Mouse (Mus musculus) embryonic facial prominence, embryonic 12.5 days (tissue): ENCODE measurements around the gene Dcaf10. TPM values are rescaled to one million over a fixed set of nuclear protein-coding genes. Genes with fewer than 3 reads are reported as not detected.
"Not testable (repeated sequence)": the region's sequence is repeated elsewhere in the genome, so short reads cannot be mapped to it uniquely, and the experiment has no call there.

Source experiments
- ATAC-seq: fragments of 200-750 bp; cut with Nextera tagmentation; 2 replicates; pipeline ENCODE4 v1.8.0; 2017; ENCODE audit not compliant: insufficient number of reproducible peaks, insufficient read depth, low FRiP score, low TSS enrichment
- H3K27ac ChIP-seq: fragments of 300-500 bp; sonication (generic); 2 replicates; pipeline ENCODE4 v1.5.1; 2016; ENCODE audit warnings: mild to moderate bottlenecking
- H3K27me3 ChIP-seq: fragments of 300-500 bp; sonication (generic); 2 replicates; pipeline ENCODE4 v1.6.1; 2016; ENCODE audit warnings: mild to moderate bottlenecking, moderate library complexity
- H3K36me3 ChIP-seq: fragments of 300-500 bp; sonication (generic); 2 replicates; pipeline ENCODE4 v1.6.1; 2016; ENCODE audit warnings: mild to moderate bottlenecking
- H3K4me1 ChIP-seq: fragments of 300-500 bp; sonication (generic); 2 replicates; pipeline ENCODE4 v1.6.1; 2016
- H3K4me2 ChIP-seq: fragments of 300-500 bp; sonication (generic); replicated peaks from 2 replicates; pipeline ENCODE4 v1.6.1; 2016; ENCODE audit warnings: mild to moderate bottlenecking, moderate library complexity
- H3K4me3 ChIP-seq: fragments of 300-500 bp; sonication (generic); 2 replicates; pipeline ENCODE4 v1.5.1; 2016; ENCODE audit warnings: mild to moderate bottlenecking
- H3K9ac ChIP-seq: fragments of 300-500 bp; sonication (generic); 2 replicates; pipeline ENCODE4 v1.6.1; 2016; ENCODE audit warnings: mild to moderate bottlenecking, moderate library complexity
- H3K9me3 ChIP-seq: fragments of 300-500 bp; sonication (generic); 2 replicates; pipeline ENCODE4 v1.6.1; 2016; ENCODE audit warnings: mild to moderate bottlenecking, moderate library complexity
- WGBS: fragments of 180-500 bp; shearing (Covaris S2); methylation state at CpG from one replicate; pipeline ENCODE4 v1.1.7; 2016; 5-methylcytosine and 5-hydroxymethylcytosine counted together
- polyA plus RNA-seq: library from polyadenylated mRNA; unstranded; fragments of >200 nt; fragmentation: Nextera tagmentation; extraction: Ambion mirVana; gene quantifications from 2 replicates; pipeline ENCODE4 v1.2.1, GENCODE M21; 2016

Gene Dcaf10
- polyA plus RNA-seq, 1 experiment from 2014 or later: 18.4 TPM

DNA sequence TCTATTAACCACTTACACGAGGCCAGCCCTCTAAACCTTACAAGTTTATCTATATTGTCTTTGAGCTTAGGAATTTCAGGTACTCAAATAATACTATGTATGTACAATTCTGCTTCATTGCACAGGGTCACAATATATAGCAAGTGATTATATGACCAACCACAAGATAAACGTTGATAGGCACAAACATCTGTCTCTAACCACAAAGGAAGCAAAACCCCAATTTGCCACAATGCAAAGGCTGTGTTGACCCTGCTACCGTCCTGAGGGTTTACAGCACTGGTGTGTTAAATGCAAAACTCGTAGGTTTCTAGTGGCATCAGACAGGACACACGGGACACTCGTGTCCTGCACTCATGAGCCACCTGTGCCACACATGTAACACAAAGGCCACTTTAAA is 54.3 kb downstream of the Dcaf10 start:
- H3K4me2 ChIP-seq, H3K27me3 ChIP-seq, H3K27ac ChIP-seq, H3K4me1 ChIP-seq, H3K9ac ChIP-seq, H3K9me3 ChIP-seq, ATAC-seq, H3K4me3 ChIP-seq: not testable (repeated sequence)
- peaks cover 37% of the 10 kb centered on the region for H3K36me3 ChIP-seq
- 89% methylated on average over 6 of the region's 6 CpGs for WGBS

GRCm38 (mm10) chr4:45398315-45398714 is 56.4 kb downstream of the Dcaf10 start:
- H3K9me3 ChIP-seq, H3K4me2 ChIP-seq, H3K27ac ChIP-seq, H3K4me3 ChIP-seq, ATAC-seq, H3K27me3 ChIP-seq, H3K4me1 ChIP-seq, H3K9ac ChIP-seq: not testable (repeated sequence)
- 87% methylated on average over 5 of the region's 5 CpGs for WGBS
- peaks cover 57% of the 10 kb centered on the region for H3K36me3 ChIP-seq

DNA sequence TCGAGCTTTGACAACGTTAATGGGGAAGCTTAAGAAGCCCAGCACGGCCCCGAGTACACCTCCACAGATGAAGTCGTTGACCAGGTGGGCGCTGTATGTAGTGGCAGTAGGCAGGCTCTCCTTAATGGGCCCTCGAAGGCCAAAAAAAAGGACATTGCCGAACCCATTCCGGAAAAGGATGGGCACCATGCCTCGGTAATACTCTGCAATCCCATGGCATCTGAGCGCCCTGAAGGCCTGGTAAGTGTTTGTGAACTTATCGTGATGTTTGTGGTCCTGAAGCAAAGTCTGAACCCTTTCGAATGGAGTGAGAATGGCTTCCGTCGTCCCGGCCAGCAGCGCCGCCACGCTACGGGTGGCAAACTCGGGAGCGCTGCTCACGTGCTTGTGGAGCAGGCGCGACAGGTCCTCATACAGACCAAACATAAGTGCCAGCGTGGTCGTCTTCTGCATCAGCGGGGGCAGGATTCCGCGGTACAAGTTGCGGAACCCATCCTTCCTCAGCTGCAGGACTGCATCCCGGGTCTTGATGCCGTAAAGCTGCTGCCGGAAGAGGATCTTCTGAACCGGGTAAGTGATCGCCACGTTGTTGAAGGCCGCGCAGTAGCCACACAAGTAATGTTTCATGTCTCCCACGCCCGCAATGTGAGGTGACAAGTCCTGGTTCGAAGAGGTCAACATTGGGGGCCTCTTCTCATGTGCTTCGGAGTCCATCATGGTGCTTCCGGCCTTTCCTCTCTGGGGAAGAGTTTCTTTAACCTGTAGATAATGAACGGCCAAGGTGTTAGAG is 57.7 kb downstream of the Dcaf10 start:
- H3K9me3 ChIP-seq: no peaks in the 10 kb centered on the region
- no peak overlapping the region for H3K27ac ChIP-seq
- ATAC-seq: no peak
- H3K4me1 ChIP-seq: no peaks in the 10 kb centered on the region
- H3K9ac ChIP-seq: no peak overlapping the region
- no peak overlapping the region for H3K4me2 ChIP-seq
- H3K4me3 ChIP-seq: no peak overlapping the region
- H3K36me3 ChIP-seq: peaks cover 70% of the 10 kb centered on the region
- WGBS: 94% methylated on average over 45 of the region's 45 CpGs
- H3K27me3 ChIP-seq: no peaks in the 10 kb centered on the region

- Histone ChIP-seq H3K4me2 (no peak overlapping the region), H3K27me3 (no peaks in the 10 kb centered on the region), H3K9me3 (no peaks in the 10 kb centered on the region), H3K36me3 (peaks cover 64% of the 10 kb centered on the region), H3K4me1 (peaks cover 11% of the 10 kb centered on the region), H3K9ac (no peak overlapping the region), H3K4me3 (no peak overlapping the region), H3K27ac (no peak overlapping the region)
- ATAC-seq: no peak
- WGBS: 96% methylated on average over 4 of the region's 4 CpGs
These were observed 60.4 kb downstream of the Dcaf10 start for GRCm38 (mm10) chr4:45402281-45402680.

DNA sequence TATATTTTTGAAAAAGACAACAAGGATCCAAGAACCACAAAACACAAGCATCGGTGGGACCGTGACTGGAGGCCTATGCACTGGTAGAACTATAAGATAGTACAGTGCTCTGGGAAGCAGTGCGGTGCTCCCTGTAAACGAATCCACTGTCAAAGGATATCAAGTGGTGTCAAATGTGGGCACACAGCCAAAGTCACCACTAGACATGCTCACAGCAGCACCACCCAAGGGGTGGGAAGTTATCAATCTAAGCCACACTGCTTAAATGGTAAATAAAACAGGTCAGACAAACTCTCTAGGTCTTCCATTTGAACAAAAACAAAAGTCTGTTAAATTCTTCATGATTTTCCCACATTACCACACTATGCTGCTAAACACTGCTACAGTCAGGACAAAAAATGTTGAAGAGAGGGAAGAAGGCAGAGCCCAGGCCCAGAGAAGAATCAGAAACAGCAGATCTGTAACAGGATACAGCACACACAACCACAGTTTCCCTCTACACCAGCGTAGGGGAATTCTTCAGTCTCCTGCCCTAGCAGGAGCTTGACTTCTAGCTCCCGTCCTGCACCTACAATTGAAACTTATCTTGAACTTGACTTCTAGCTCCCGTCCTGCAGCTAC is 61.1 kb downstream of the Dcaf10 start:
- 80% methylated on average over 7 of the region's 7 CpGs for WGBS
- H3K4me1 ChIP-seq: peaks cover 15% of the 10 kb centered on the region
- peaks cover 58% of the 10 kb centered on the region for H3K36me3 ChIP-seq
- H3K9me3 ChIP-seq: no peaks in the 10 kb centered on the region
- no peak for ATAC-seq
- H3K4me2 ChIP-seq: no peak overlapping the region
- no peaks in the 10 kb centered on the region for H3K27me3 ChIP-seq
- no peak overlapping the region for H3K4me3 ChIP-seq
- H3K9ac ChIP-seq: no peak overlapping the region
- H3K27ac ChIP-seq: no peak overlapping the region

- no peak for ATAC-seq
- peaks cover 15% of the 10 kb centered on the region for H3K4me1 ChIP-seq
- no peak overlapping the region for H3K4me2 ChIP-seq
- H3K4me3 ChIP-seq: no peak overlapping the region
- no peaks in the 10 kb centered on the region for H3K9me3 ChIP-seq
- H3K27me3 ChIP-seq: no peaks in the 10 kb centered on the region
- 86% methylated on average over 7 of the region's 7 CpGs for WGBS
- H3K9ac ChIP-seq: no peak overlapping the region
- H3K27ac ChIP-seq: no peak overlapping the region
- H3K36me3 ChIP-seq: peaks cover 54% of the 10 kb centered on the region
These were observed 61.6 kb downstream of the Dcaf10 start for GRCm38 (mm10) chr4:45403499-45403878.

- WGBS: 94% methylated on average over 7 of the region's 7 CpGs
- Histone ChIP-seq H3K4me1 (peaks cover 15% of the 10 kb centered on the region), H3K27ac (no peak overlapping the region), H3K9me3 (no peaks in the 10 kb centered on the region), H3K4me2 (no peak overlapping the region), H3K36me3 (peaks cover 48% of the 10 kb centered on the region), H3K27me3 (no peaks in the 10 kb centered on the region), H3K9ac (no peak overlapping the region), H3K4me3 (no peak overlapping the region)
- no peak for ATAC-seq
These were observed 62.2 kb downstream of the Dcaf10 start for GRCm38 (mm10) chr4:45404086-45404485.

DNA sequence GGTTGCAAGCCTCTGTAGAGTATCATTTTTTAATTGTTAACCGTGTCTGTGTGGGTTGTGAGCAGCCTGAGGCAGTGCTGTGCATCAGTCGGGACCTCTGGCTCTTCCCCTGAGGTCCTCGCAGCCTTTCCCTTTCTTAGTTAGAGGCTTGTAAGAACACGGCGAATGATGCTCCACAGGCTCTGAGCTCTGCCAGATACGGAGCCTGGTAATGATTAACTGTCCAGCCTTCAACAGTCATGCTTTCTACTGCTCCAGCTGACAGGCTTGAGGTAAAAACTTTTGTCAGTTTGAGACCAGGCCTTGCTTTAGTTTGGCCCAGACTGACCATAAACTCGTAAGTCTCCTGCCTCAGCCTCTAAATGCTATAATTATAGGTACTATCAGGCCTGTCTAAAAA is 63.4 kb downstream of the Dcaf10 start:
- H3K4me2 ChIP-seq: no peak overlapping the region
- peaks cover 15% of the 10 kb centered on the region for H3K4me1 ChIP-seq
- H3K9ac ChIP-seq: no peak overlapping the region
- ATAC-seq: no peak
- H3K27ac ChIP-seq: no peak overlapping the region
- H3K36me3 ChIP-seq: peaks cover 36% of the 10 kb centered on the region
- WGBS: 50% methylated on average over 7 of the region's 7 CpGs
- no peak overlapping the region for H3K4me3 ChIP-seq
- no peaks in the 10 kb centered on the region for H3K9me3 ChIP-seq
- no peaks in the 10 kb centered on the region for H3K27me3 ChIP-seq

GRCm38 (mm10) chr4:45406397-45406796 is 64.5 kb downstream of the Dcaf10 start:
- ATAC-seq: no peak
- Histone ChIP-seq H3K27ac (no peak overlapping the region), H3K9ac (no peak overlapping the region), H3K4me3 (no peak overlapping the region), H3K4me1 (peaks cover 15% of the 10 kb centered on the region), H3K36me3 (peaks cover 31% of the 10 kb centered on the region), H3K27me3 (no peaks in the 10 kb centered on the region), H3K9me3 (no peaks in the 10 kb centered on the region), H3K4me2 (peak overlapping the region; percentile 69)
- whole genome bisulfite sequencing: 86% methylated on average over 7 of the region's 7 CpGs

GRCm38 (mm10) chr4:45407001-45407702 is 65.3 kb downstream of the Dcaf10 start:
- 61% methylated on average over 5 of the region's 5 CpGs for WGBS
- no peak overlapping the region for H3K27ac ChIP-seq

GRCm38 (mm10) chr4:45407703-45408334 is 65.9 kb downstream of the Dcaf10 start:
- H3K9me3 ChIP-seq: no peaks in the 10 kb centered on the region
- no peaks in the 10 kb centered on the region for H3K27me3 ChIP-seq
- H3K4me2 ChIP-seq: peak overlapping the region; percentile 69
- peaks cover 18% of the 10 kb centered on the region for H3K36me3 ChIP-seq
- peak overlapping the region; percentile 83; the same call in 1 of the 2 replicates for H3K27ac ChIP-seq
- WGBS: 1% methylated on average over 19 of the region's 19 CpGs
- peak overlapping the region; percentile 90 for H3K9ac ChIP-seq
- no peak for ATAC-seq
- peak overlapping the region; percentile 88 for H3K4me3 ChIP-seq
- H3K4me1 ChIP-seq: peaks cover 15% of the 10 kb centered on the region

More at GRCm38 (mm10) chr4:45407001-45407702, 65.3 kb downstream of the Dcaf10 start:
- Histone ChIP-seq H3K4me1 (peaks cover 15% of the 10 kb centered on the region), H3K27me3 (no peaks in the 10 kb centered on the region), H3K4me3 (peak overlapping the region; percentile 88), H3K4me2 (peak overlapping the region; percentile 69), H3K36me3 (peaks cover 25% of the 10 kb centered on the region), H3K9ac (peak overlapping the region; percentile 90; the same call in 1 of the 2 replicates), H3K9me3 (no peaks in the 10 kb centered on the region)
- no peak for ATAC-seq
